Mouse (Mus musculus) bone marrow macrophage, adult 2 months (primary cell): ENCODE results near the gene Vkorc1l1.

ENCODE experiments used
- CTCF ChIP-seq: IDR thresholded peaks from 2 replicates; pipeline ENCODE4 v1.5.1; 2012; ENCODE audit warnings: low read depth, mild to moderate bottlenecking, low read length, moderate library complexity
- POLR2A ChIP-seq: IDR thresholded peaks from 2 replicates; pipeline ENCODE4 v1.6.1; 2012; ENCODE audit warnings: mild to moderate bottlenecking, low read depth, low read length, borderline replicate concordance

DNA sequence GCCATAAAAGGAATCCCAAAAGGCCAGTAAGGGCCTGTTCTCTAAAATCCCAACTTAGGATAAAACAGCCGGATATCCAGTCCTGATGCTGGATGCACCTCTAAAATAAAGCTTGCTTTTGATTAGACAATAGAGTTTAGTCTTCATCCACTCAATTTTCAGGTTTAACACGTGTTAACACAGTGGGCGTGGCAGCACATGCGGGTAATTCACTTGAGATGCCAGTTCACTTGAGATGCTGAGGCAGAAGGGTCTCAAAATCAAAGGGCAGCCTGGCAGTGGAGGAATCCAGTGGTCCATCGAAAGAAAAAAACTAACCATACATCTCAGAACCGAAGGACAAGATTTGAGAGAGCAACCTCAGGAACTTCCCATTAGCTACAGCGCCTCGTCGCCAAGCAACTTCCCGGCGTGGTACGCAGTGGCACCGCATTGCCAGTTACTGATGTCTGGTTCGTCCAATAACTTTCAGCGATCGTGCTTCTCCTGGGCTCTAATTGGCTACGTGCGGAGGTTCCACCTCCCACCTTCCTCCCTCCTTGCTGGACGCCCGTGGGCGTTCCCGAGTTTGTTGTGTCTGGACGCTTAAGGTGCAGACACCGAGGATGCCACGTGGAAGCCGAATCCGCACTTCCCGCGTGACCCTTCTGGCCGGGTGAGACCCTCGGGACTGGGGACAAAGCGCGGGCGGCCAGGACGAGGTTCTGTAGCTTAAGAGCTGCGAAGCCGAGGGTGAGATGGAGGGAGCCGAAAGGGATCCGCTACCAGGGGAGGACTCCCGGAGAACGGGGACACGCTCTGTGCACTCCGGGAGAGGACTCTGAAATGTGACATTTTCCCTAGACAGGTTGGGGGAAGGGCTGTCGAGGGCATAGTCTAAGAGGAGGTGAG is 46.3 kb upstream of the Vkorc1l1 start, which contains the start of gene Zbed5:
- TF ChIP-seq CTCF = no peak
- no peak for TF ChIP-seq POLR2A
